Mouse (Mus musculus): ENCODE results near the gene Gjb1.

Gjb1 gene

GRCm38 (mm10) chrX:101418946-101419724 lies 43.0 kb downstream of the Gjb1 start:
- peak; percentile 42 for DNase-seq (ENCODE audit: low spot score)

GRCm38 (mm10) chrX:101419725-101420699 lies 43.8 kb downstream of the Gjb1 start:
- peak; percentile 85 for DNase-seq (ENCODE audit: low spot score)

- DNase-seq (ENCODE audit: low spot score) = peak; percentile 17
Measured at GRCm38 (mm10) chrX:101420700-101421095, 44.5 kb downstream of the Gjb1 start, which contains the start of gene Zmym3. Gene Zmym3, minus strand, starts transcription at chrX:101420849.

GRCm38 (mm10) chrX:101423462-101423861 lies 47.3 kb downstream of the Gjb1 start:
- no peak for DNase-seq (ENCODE audit: low spot score)

GRCm38 (mm10) chrX:101427774-101428173 lies 51.6 kb downstream of the Gjb1 start:
- peak; percentile 16 for DNase-seq (ENCODE audit: low spot score)

- no peak for DNase-seq (ENCODE audit: low spot score)
Measured at GRCm38 (mm10) chrX:101428785-101429141, 52.6 kb downstream of the Gjb1 start.

GRCm38 (mm10) chrX:101429142-101429949 lies 53.2 kb downstream of the Gjb1 start, which contains the start of gene Nono:
Gene Nono, plus strand, starts transcription at chrX:101429318.
- DNase-seq (ENCODE audit: low spot score) = peak; percentile 94

- DNase-seq (ENCODE audit: low spot score) = no peak
Measured at GRCm38 (mm10) chrX:101429976-101430375, 53.8 kb downstream of the Gjb1 start.
